Mouse (Mus musculus) midbrain, embryonic 12.5 days (tissue): ENCODE results near the gene Dact3. TPM values are rescaled to one million over a fixed set of nuclear protein-coding genes. Genes with fewer than 3 reads are reported as not detected.

Experiments used
- ATAC-seq: fragments of 200-750 bp; cut with Nextera tagmentation; 2 replicates; pipeline ENCODE4 v1.8.0; 2017; ENCODE audit warnings: low read depth, moderate TSS enrichment, moderate library complexity; ENCODE audit not compliant: low FRiP score
- H3K27ac ChIP-seq: fragments of 300-500 bp; sonication (generic); replicated peaks from 2 replicates; pipeline ENCODE4 v1.5.1; 2016; ENCODE audit warnings: mild to moderate bottlenecking
- H3K27me3 ChIP-seq: fragments of 300-500 bp; sonication (generic); 2 replicates; pipeline ENCODE4 v1.6.1; 2016; ENCODE audit warnings: mild to moderate bottlenecking
- H3K36me3 ChIP-seq: fragments of 300-500 bp; sonication (generic); 2 replicates; pipeline ENCODE4 v1.6.1; 2016
- H3K4me1 ChIP-seq: fragments of 300-500 bp; sonication (generic); 2 replicates; pipeline ENCODE4 v1.6.1; 2016
- H3K4me2 ChIP-seq: fragments of 300-500 bp; sonication (generic); replicated peaks from 2 replicates; pipeline ENCODE4 v1.6.1; 2016; ENCODE audit warnings: mild to moderate bottlenecking, moderate library complexity
- H3K4me3 ChIP-seq: fragments of 300-500 bp; sonication (generic); 2 replicates; pipeline ENCODE4 v1.5.1; 2016; ENCODE audit warnings: mild to moderate bottlenecking
- H3K9ac ChIP-seq: fragments of 300-500 bp; sonication (generic); replicated peaks from 2 replicates; pipeline ENCODE4 v1.6.1; 2016; ENCODE audit warnings: mild to moderate bottlenecking, moderate library complexity
- H3K9me3 ChIP-seq: fragments of 300-500 bp; sonication (generic); 2 replicates; pipeline ENCODE4 v1.6.1; 2016; ENCODE audit warnings: mild to moderate bottlenecking
- WGBS: fragments of 180-500 bp; shearing (Covaris S2); methylation state at CpG from one replicate; pipeline ENCODE4 v1.1.7; 2016; 5-methylcytosine and 5-hydroxymethylcytosine counted together
- polyA plus RNA-seq: library from polyadenylated mRNA; unstranded; fragments of >200 nt; fragmentation: Nextera tagmentation; extraction: Ambion mirVana; gene quantifications from 2 replicates; pipeline ENCODE4 v1.2.1, GENCODE M21; 2016

Gene Dact3
- polyA plus RNA-seq, 1 experiment from 2014 or later = 4.7 TPM

DNA sequence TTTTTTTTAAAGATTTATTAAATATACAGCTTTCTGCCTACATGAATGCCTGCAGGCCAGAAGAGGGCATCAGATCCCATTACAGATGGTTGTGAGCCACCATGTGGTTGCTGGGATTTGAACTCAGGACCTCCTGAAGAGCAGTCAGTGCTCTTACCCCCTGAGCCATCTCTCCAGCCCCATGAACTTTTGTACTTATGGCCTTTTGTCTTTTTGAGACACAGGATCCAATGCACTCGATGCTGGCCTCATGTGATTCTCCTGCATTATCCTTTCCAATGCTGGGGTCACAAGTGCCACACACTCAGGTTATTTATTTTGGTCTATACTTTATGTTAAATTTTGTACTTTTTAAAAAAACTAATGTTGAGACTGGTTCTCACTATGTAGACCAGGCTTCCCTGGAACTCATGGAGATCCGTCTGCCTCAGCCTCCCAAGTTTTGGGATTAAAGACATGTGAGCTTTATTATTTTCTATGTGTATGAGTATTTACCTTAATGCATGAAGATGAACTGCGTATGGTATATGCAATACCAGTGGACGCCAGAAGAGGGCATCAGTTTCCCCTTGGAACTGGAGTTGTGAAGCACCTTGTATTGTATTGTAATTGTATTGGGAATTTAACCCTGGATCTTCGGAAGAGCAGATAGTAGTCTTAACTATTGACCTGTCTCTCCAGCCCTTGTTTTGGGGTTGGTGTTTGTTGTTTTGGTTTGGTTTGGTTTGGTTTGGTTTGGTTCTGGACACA is 15.0 kb upstream of the Dact3 start:
- Histone ChIP-seq H3K27me3 (no peaks in the 10 kb centered on the region), H3K4me2 (no peak overlapping the region), H3K27ac (no peak overlapping the region), H3K36me3 (peaks cover 51% of the 10 kb centered on the region), H3K9ac (no peak overlapping the region), H3K4me3 (no peak overlapping the region), H3K9me3 (no peaks in the 10 kb centered on the region), H3K4me1 (no peaks in the 10 kb centered on the region)
- WGBS = 30% methylated on average over 5 of the region's 5 CpGs
- no peak for ATAC-seq

DNA sequence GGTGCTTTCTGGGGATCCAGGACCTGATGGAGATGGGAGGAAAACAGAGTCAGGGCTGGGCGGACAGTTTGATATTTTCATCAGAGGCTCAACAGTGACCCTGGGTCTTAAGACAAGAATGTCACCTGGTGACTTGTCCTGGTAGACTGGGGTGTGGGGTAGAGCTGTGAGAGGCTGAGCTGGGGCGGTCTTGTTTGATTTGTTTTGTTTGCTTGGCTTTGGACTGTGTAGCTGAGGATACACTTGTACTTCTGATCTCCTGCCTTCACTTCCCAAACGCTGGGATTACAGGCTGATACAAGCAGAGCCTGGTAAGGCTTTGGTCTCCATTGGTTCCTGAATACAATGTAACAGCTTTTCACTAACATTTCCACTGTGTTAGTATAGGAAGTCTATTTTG is 7.6 kb upstream of the Dact3 start:
- 92% methylated on average over 3 of the region's 3 CpGs for WGBS
- Histone ChIP-seq H3K27ac (no peak overlapping the region), H3K4me3 (no peak overlapping the region), H3K36me3 (peaks cover 39% of the 10 kb centered on the region), H3K27me3 (no peaks in the 10 kb centered on the region), H3K9ac (no peak overlapping the region), H3K4me1 (peaks cover 7% of the 10 kb centered on the region; the same call in 1 of the 2 replicates), H3K9me3 (no peaks in the 10 kb centered on the region), H3K4me2 (no peak overlapping the region)
- no peak for ATAC-seq

DNA sequence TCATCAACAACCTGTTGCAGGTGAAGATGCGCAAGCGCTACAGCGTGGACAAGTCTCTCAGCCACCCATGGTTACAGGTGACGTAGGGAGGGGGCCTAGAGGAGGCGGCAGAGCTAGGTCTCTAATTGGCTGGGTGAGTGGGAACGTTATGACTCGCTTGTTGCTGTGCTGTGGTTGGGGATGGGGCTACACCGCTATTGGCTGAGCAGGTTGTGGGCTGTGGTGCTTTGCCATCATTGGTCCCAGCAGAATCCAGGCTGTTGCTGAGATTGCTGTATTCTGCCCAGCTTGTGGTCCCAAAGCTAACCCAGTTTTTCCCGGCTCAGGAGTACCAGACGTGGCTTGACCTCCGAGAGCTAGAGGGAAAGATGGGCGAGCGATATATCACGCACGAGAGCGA is 5.6 kb upstream of the Dact3 start:
- Histone ChIP-seq H3K4me2 (peak overlapping the region; percentile 43), H3K4me1 (peaks cover 7% of the 10 kb centered on the region; the same call in 1 of the 2 replicates), H3K9me3 (no peaks in the 10 kb centered on the region), H3K27ac (peak overlapping the region; percentile 49; the same call in 1 of the 2 replicates), H3K27me3 (no peaks in the 10 kb centered on the region), H3K9ac (no peak overlapping the region), H3K4me3 (peak overlapping the region; percentile 25), H3K36me3 (peaks cover 31% of the 10 kb centered on the region)
- ATAC-seq = peak; percentile 95
- 15% methylated on average over 16 of the region's 16 CpGs for WGBS

DNA sequence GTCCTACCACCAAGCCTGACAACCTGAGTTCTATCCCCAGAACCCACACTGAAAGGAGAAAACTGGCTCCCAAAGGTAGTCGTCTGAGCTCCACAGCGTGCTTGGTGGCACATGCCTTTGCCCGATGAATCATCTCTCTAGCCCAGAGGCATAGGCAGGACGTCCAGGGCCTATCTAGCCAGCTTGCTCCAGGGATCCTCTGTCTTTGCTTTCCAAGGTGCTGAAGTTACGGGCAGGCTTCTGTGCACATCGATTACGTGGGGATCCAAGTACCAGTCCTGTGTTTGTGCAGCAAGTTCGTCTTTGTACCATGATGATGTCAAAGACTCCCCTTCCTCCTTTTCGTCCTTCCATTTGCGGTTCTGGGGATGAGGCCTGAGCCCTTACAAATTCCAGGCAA is 3.5 kb upstream of the Dact3 start:
- H3K9me3 ChIP-seq = no peaks in the 10 kb centered on the region
- no peaks in the 10 kb centered on the region for H3K27me3 ChIP-seq
- H3K27ac ChIP-seq = no peak overlapping the region
- H3K4me2 ChIP-seq = no peak overlapping the region
- H3K4me1 ChIP-seq = peaks cover 18% of the 10 kb centered on the region
- H3K9ac ChIP-seq = no peak overlapping the region
- 82% methylated on average over 10 of the region's 10 CpGs for WGBS
- no peak for ATAC-seq
- no peak overlapping the region for H3K4me3 ChIP-seq
- peaks cover 13% of the 10 kb centered on the region for H3K36me3 ChIP-seq

DNA sequence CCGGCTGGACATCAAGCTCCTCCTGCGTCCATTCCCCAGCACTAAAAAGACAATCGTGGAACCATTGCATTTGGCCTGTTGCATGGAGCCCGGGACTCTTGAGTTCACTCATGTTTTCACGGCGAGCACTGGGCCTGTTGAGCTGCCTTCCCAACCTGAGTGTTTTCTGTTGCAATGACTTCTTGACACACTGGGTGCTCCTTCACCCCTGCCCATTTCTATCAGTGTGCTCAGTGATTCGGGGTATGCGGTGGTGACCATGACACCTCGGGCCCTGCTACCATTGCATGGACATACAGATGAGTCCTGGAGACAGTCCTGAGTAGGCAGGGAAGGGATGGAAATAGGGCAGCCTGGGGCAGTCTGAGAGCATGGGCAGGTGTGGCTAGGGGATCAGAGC is 2.6 kb upstream of the Dact3 start:
- no peaks in the 10 kb centered on the region for H3K27me3 ChIP-seq
- no peak for ATAC-seq
- WGBS = 94% methylated on average over 9 of the region's 9 CpGs
- no peak overlapping the region for H3K4me2 ChIP-seq
- H3K36me3 ChIP-seq = peaks cover 13% of the 10 kb centered on the region
- peaks cover 26% of the 10 kb centered on the region for H3K4me1 ChIP-seq
- no peak overlapping the region for H3K27ac ChIP-seq
- no peak overlapping the region for H3K9ac ChIP-seq
- H3K4me3 ChIP-seq = no peak overlapping the region
- H3K9me3 ChIP-seq = no peaks in the 10 kb centered on the region

DNA sequence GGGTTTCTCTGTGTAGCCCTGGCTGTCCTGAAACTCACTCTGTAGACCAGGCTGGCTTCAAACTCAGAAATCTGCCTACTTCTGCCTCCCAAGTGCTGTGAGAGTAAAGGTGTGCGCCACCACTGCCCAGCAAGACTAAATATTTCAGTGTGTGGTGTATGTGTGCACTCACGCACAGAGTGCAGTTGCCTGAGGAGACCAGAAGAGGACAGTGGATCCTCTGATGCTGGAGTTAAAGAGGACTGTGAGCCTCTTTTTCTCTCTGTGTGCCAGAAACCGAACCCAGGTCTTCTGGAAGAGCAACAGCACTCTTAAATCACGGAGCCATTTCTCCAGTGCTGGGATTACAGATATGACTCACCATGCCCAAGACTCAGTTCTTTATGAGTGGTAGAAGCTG is 1.7 kb upstream of the Dact3 start:
- WGBS = 91% methylated on average over 4 of the region's 4 CpGs
- Histone ChIP-seq H3K9me3 (no peaks in the 10 kb centered on the region), H3K4me1 (peaks cover 26% of the 10 kb centered on the region), H3K36me3 (peaks cover 9% of the 10 kb centered on the region; the same call in 1 of the 2 replicates), H3K27ac (no peak overlapping the region), H3K27me3 (no peaks in the 10 kb centered on the region), H3K9ac (no peak overlapping the region), H3K4me3 (no peak overlapping the region), H3K4me2 (no peak overlapping the region)
- ATAC-seq = no peak

DNA sequence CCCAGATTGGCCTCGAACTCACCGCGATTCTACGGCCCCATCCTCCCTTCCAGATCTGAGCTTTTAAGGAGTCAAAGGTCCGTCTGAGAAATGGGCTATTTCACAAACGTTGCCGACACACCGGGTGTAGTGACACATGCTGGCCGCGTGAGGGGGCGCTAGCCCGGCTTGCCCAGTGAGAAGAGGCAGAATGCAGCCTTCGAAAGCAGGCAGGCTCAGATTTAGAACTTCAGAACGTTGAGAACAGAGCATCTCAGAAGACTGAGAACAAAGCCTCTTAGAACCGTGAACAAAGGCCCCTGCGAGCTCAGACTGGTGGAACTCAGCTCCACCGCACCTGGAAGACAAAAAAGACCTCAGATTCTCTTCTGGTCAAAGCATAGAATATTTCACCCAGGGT is 927 bp upstream of the Dact3 start:
- peaks cover 24% of the 10 kb centered on the region for H3K4me1 ChIP-seq
- H3K4me2 ChIP-seq = peak overlapping the region; percentile 88
- H3K27ac ChIP-seq = peak overlapping the region; percentile 70
- WGBS = 6% methylated on average over 17 of the region's 17 CpGs
- peaks cover 9% of the 10 kb centered on the region; the same call in 1 of the 2 replicates for H3K36me3 ChIP-seq
- no peak for ATAC-seq
- H3K9ac ChIP-seq = no peak overlapping the region
- no peaks in the 10 kb centered on the region for H3K27me3 ChIP-seq
- H3K4me3 ChIP-seq = peak overlapping the region; percentile 77
- no peaks in the 10 kb centered on the region for H3K9me3 ChIP-seq

DNA sequence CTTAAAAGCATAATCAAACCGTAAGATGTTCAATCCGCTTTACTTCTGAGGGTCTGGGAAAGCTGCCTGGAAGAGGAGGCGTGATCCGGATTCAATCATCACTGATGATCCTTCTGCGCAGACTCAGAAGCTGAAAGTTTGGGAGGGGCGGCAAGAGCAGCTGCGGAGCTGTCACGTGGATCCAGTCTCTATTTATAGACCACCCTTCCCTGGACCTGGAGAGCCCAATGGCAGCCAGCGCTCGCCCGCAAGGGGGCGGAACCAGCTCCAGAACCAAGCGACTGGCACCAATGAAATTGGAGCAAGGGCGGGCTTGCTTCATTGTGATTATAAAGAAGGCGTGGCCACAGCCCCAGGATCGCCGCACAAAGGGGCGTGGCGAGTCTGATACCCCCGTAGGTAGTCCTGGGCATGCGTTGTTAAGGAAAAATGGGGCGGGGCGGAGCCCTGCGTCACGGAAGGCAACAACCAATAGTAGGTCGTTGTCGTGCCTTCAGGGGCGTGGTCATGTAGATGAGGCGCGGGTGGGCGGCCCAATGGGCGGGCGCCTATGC is 284 bp upstream of the Dact3 start:
- under 1% methylated on average over 33 of the region's 33 CpGs for WGBS
- H3K4me1 ChIP-seq = peaks cover 26% of the 10 kb centered on the region
- H3K27me3 ChIP-seq = no peaks in the 10 kb centered on the region
- no peaks in the 10 kb centered on the region for H3K9me3 ChIP-seq
- peak overlapping the region; percentile 77 for H3K4me3 ChIP-seq
- ATAC-seq = peak; percentile 96
- H3K9ac ChIP-seq = peak overlapping the region; percentile 83; the same call in 1 of the 2 replicates
- peak overlapping the region; percentile 88 for H3K4me2 ChIP-seq
- peaks cover 9% of the 10 kb centered on the region; the same call in 1 of the 2 replicates for H3K36me3 ChIP-seq
- H3K27ac ChIP-seq = peak overlapping the region; percentile 70

DNA sequence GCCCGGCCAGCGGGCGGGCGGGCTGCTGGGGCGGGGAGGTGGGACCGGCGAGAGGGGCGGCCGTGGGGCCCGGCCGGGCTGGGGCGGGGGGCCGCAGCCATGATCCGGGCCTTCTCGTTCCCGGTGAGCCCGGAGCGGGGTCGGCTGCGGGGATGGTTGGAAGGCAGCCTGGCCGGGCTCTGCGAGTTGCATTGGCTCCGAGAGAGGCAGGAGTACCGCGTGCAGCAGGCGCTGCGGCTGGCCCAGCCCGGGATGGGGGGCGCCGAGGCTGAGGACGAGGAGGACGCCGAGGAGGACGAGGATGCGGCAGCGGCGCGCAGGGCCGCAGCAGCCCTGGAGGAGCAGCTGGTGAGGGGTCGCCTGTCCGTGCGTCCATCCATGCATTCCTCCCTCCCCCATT is 209 bp downstream of the Dact3 start:
- Histone ChIP-seq H3K4me3 (peak overlapping the region; percentile 77), H3K36me3 (peaks cover 9% of the 10 kb centered on the region; the same call in 1 of the 2 replicates), H3K27ac (peak overlapping the region; percentile 82), H3K9me3 (no peaks in the 10 kb centered on the region), H3K4me2 (peak overlapping the region; percentile 88), H3K9ac (peak overlapping the region; percentile 83), H3K27me3 (no peaks in the 10 kb centered on the region), H3K4me1 (peaks cover 28% of the 10 kb centered on the region)
- WGBS = under 1% methylated on average over 41 of the region's 42 CpGs
- ATAC-seq = no peak

DNA sequence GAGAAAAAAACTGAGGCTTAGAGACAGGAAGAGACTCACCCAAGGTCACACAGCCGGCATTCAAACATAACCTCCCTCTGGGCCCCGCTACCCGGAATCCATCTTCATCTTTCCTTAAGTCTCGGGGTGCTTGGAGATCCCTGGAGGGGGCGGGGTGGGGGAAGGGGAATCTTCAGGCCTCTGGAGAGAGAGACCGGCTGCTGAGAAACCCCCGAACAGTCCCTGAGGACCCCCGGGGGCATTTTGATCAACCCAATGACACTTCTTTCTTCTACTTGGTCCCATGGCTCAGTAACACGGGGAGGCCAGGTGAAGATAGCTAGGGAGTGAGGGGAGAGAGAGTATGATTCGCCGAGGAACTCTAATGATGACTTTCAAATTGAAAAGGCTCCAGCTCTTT is 889 bp downstream of the Dact3 start:
- 8% methylated on average over 11 of the region's 11 CpGs for WGBS
- Histone ChIP-seq H3K27me3 (no peaks in the 10 kb centered on the region), H3K4me2 (peak overlapping the region; percentile 88), H3K27ac (no peak overlapping the region; the same call in 1 of the 2 replicates), H3K9ac (peak overlapping the region; percentile 83), H3K36me3 (peaks cover 9% of the 10 kb centered on the region; the same call in 1 of the 2 replicates), H3K4me3 (peak overlapping the region; percentile 77), H3K9me3 (no peaks in the 10 kb centered on the region), H3K4me1 (peaks cover 31% of the 10 kb centered on the region)
- no peak for ATAC-seq

DNA sequence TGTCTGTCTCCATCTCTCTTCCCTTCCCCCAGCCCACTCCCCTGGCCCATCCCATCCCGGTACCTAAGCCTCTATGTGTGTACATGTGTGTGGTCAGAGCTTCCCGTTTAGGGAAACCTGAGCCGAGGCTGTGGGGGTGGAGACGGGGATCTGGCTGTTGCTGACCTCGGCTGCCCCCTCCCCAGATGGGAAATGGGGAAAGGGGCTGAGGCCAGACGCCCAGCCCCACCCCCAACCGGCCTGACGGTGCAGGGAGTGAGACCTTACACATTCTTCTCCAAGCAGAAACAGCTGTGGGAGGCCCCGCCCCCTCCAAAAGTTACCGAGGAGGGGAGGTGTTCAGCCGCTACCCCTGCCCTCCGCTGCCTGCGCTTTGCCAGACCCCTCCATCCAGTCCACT is 1.5 kb downstream of the Dact3 start:
- peaks cover 11% of the 10 kb centered on the region; the same call in 1 of the 2 replicates for H3K36me3 ChIP-seq
- H3K27ac ChIP-seq = no peak overlapping the region
- no peaks in the 10 kb centered on the region for H3K9me3 ChIP-seq
- peaks cover 31% of the 10 kb centered on the region for H3K4me1 ChIP-seq
- no peaks in the 10 kb centered on the region for H3K27me3 ChIP-seq
- WGBS = 5% methylated on average over 12 of the region's 13 CpGs
- no peak for ATAC-seq
- peak overlapping the region; percentile 88 for H3K4me2 ChIP-seq
- H3K4me3 ChIP-seq = peak overlapping the region; percentile 77
- H3K9ac ChIP-seq = peak overlapping the region; percentile 83

DNA sequence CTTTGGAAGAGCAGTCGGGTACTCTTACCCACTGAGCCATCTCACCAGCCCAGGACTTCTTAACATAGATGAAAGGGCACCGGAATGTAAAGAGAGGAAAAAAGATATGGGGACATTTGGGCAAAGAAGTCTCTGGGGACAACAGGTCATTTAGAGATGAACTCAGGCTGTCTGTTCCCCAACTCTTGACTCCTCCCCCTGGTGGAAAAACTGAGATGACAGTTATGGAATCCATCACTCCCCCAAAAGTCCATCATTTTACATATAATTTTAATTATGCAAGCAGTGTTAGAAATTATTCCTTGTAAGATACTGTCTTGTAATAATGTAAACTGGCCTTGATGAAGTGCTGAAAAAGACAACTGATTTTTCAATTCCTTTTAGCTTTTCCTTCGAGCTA is 2.6 kb downstream of the Dact3 start:
- Histone ChIP-seq H3K4me2 (no peak overlapping the region), H3K4me1 (peaks cover 31% of the 10 kb centered on the region), H3K27me3 (peaks cover 5% of the 10 kb centered on the region), H3K27ac (no peak overlapping the region), H3K9ac (no peak overlapping the region), H3K9me3 (no peaks in the 10 kb centered on the region), H3K4me3 (no peak overlapping the region), H3K36me3 (0 out of 2 replicates have a peak, but pooled peaks cover 4% of the 10 kb centered on the region)
- WGBS = 89% methylated on average over 3 of the region's 3 CpGs
- no peak for ATAC-seq
